Mouse (Mus musculus) A20 (cell line): ENCODE measurements around the gene Ypel5.

Experiments used
- DNase-seq: peaks from one replicate; pipeline ENCODE4 v3.0.0-alpha.2; 2011; ENCODE audit warnings: low read depth, low spot score

Ypel5 gene

GRCm38 (mm10) chr17:72844393-72844792, 8.1 kb downstream of the Ypel5 start:
- DNase-seq, result no peak

GRCm38 (mm10) chr17:72844949-72845490, 8.8 kb downstream of the Ypel5 start:
- DNase-seq, result no peak

- DNase-seq, result no peak
Observed at GRCm38 (mm10) chr17:72845521-72845920, 9.3 kb downstream of the Ypel5 start.

GRCm38 (mm10) chr17:72855298-72855697, 19.0 kb downstream of the Ypel5 start:
- DNase-seq, result no peak

GRCm38 (mm10) chr17:72857677-72858633, 21.7 kb downstream of the Ypel5 start:
- peak; percentile 69 for DNase-seq

- no peak for DNase-seq
Observed at GRCm38 (mm10) chr17:72863226-72863625, 27.0 kb downstream of the Ypel5 start.

GRCm38 (mm10) chr17:72866624-72867245, 30.5 kb downstream of the Ypel5 start:
- no peak for DNase-seq

- DNase-seq, result no peak
Observed at GRCm38 (mm10) chr17:72868181-72868580, 31.9 kb downstream of the Ypel5 start.

GRCm38 (mm10) chr17:72878979-72879378, 42.7 kb downstream of the Ypel5 start:
- DNase-seq, result no peak

- no peak for DNase-seq
Observed at GRCm38 (mm10) chr17:72880156-72880555, 43.9 kb downstream of the Ypel5 start.

GRCm38 (mm10) chr17:72881051-72881450, 44.8 kb downstream of the Ypel5 start:
- no peak for DNase-seq

- no peak for DNase-seq
Observed at GRCm38 (mm10) chr17:72881804-72882203, 45.6 kb downstream of the Ypel5 start.

GRCm38 (mm10) chr17:72889556-72890397, 53.5 kb downstream of the Ypel5 start:
- peak; percentile 72 for DNase-seq

GRCm38 (mm10) chr17:72890398-72890898, 54.2 kb downstream of the Ypel5 start:
- no peak for DNase-seq

- DNase-seq, result no peak
Observed at GRCm38 (mm10) chr17:72891556-72891955, 55.3 kb downstream of the Ypel5 start.

GRCm38 (mm10) chr17:72895506-72895905, 59.3 kb downstream of the Ypel5 start:
- DNase-seq, result no peak

GRCm38 (mm10) chr17:72897076-72897475, 60.8 kb downstream of the Ypel5 start:
- DNase-seq, result no peak

- DNase-seq, result no peak
Observed at GRCm38 (mm10) chr17:72897961-72898360, 61.7 kb downstream of the Ypel5 start.

GRCm38 (mm10) chr17:72898775-72899174, 62.5 kb downstream of the Ypel5 start:
- no peak for DNase-seq
